Mouse (Mus musculus): Measurements from ENCODE around the gene Ap5m1. TPM values are rescaled to one million over a fixed set of nuclear protein-coding genes. Genes with fewer than 3 reads are reported as not detected.
"Not testable (repeated sequence)": the region's sequence is repeated elsewhere in the genome, so short reads cannot be mapped to it uniquely, and the experiment has no call there.

Gene Ap5m1
- polyA plus RNA-seq, 1 experiment from 2014 or later, result 26.2 TPM

DNA sequence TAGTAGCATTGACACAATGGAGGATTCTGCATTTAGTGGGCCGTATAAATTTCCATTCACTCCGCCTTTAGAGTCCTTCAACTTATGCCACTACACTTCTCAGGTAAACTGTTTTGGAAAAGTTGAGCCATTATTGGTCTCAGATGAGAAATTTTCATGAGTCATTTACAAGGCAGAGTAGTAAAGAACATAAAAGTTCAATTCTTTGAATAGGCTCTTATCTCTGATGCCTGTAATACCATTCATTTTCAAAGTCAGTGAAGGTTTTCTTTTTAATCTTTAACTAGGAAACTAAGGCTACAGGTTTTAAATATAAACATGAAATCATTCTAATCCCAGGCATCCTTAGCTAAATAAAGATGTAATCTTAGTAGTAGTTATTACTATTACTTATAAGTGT is 12.9 kb downstream of the Ap5m1 start:
- DNase-seq (ENCODE audit: low spot score), result no peak
- Histone ChIP-seq H3K9me3 (no peaks in the 10 kb centered on the region), H3K27me3 (replicated peaks; ENCODE audit: low read depth, poor library complexity, severe bottlenecking) (no peaks in the 10 kb centered on the region), H3K4me1 (no peaks in the 10 kb centered on the region), H3K4me3 (no peak overlapping the region), H3K27ac (replicated peaks) (no peak overlapping the region), H3K36me3 (replicated peaks) (peaks cover 37% of the 10 kb centered on the region)
- 95% methylated on average over 2 of the region's 2 CpGs for WGBS

DNA sequence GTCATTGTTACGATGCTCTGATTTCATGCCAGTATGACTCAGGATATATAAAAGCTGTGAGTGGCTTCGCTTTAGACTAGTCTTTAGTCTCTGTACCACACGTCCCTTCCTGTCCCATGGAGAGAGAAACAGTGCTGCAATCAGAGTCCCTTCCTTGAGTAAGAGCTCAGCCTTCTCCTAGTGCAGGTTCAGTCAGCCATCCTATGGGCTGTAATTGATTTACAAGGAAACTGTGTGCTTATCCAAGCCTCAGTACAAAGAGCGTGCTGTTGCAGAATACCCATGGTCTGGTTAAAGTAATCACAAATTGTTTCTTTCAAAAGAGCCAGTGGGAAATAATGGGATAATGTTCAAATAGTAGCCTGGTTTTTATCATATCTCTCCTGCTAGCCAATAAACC is 20.6 kb downstream of the Ap5m1 start:
- H3K4me3 ChIP-seq, result no peak overlapping the region
- peaks cover 28% of the 10 kb centered on the region for H3K4me1 ChIP-seq
- no peak for DNase-seq (ENCODE audit: low spot score)
- H3K27me3 ChIP-seq (replicated peaks; ENCODE audit: low read depth, poor library complexity, severe bottlenecking), result no peaks in the 10 kb centered on the region
- H3K27ac ChIP-seq (replicated peaks), result no peak overlapping the region
- no peaks in the 10 kb centered on the region for H3K9me3 ChIP-seq
- WGBS, result 85% methylated on average over 4 of the region's 4 CpGs
- peaks cover 18% of the 10 kb centered on the region for H3K36me3 ChIP-seq (replicated peaks)

DNA sequence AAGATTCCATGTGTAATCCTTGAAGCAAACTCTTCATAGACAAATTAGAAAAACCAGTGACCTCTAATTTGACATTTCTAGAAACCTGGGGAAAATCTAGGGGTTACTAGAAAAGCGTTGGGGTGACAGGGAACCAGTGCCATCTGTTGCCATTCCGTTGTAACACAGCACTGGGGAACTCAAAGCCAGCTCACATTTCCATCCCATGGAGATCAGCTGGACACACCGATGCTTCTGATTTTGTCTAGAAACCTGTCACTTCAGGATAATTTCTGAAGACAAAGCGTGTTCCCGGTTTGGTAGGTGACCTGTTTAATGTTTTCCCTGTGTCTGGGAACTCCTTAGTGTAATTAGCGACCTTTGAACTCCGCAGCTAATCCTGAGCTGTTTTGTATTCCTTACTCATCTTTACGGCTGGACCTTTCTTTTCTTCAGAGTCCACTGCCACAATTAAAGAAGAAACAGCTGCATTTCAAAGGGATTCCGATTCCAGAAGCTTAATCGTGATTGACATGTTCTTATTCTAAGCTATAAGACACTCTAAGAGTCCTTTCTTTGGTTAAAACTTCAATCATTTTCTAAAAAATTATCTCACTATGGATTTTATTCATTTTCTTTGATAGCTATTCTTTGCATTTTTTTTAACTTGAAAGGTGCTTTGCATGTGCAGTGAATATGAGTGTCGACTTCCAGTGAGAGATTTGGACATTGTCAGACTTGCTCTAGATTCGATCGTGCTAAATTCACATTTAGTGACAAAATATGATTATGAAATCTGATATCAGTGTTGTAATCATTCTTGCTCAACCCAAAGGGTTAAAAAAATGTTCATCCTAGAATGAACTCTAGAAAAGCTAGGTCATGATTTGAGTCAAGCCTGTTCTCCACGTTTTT is 22.5 kb downstream of the Ap5m1 start:
- Histone ChIP-seq H3K9me3 (no peaks in the 10 kb centered on the region), H3K4me1 (peaks cover 28% of the 10 kb centered on the region), H3K27me3 (replicated peaks; ENCODE audit: low read depth, poor library complexity, severe bottlenecking) (no peaks in the 10 kb centered on the region), H3K4me3 (no peak overlapping the region), H3K27ac (replicated peaks) (no peak overlapping the region), H3K36me3 (replicated peaks) (peaks cover 18% of the 10 kb centered on the region)
- DNase-seq (ENCODE audit: low spot score), result peak; percentile 28
- WGBS, result 36% methylated on average over 14 of the region's 14 CpGs

DNA sequence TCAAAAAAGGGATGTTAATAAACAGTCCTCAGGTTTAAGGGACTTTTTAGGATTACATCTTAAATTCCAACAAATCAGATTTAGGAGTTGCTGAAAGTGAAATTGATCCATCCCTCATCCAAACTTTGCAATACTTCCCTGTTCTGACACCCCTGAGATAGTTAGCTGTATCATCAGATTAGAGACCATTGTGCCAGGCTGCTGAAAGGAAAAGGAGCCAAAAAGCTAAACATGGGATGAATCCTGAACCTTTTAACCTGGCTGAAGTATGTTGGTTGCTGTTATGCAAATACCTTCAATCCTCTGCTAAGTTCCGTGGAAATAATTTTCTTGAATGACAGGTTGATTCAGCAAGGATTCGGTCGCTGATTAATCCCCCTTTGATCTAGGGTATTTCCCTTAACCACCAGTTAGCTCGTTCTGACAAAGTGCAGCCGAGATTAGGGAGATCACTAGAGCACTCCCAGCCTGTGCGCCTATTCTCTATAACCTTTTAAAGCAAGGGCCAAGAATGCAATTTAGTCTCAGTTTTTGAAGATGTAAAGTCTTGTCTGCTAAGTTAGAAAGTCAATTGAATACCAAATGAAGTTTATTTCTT is 23.7 kb downstream of the Ap5m1 start:
- Histone ChIP-seq H3K9me3 (no peaks in the 10 kb centered on the region), H3K4me3 (no peak overlapping the region), H3K4me1 (peaks cover 28% of the 10 kb centered on the region), H3K36me3 (replicated peaks) (peaks cover 15% of the 10 kb centered on the region), H3K27me3 (replicated peaks; ENCODE audit: low read depth, poor library complexity, severe bottlenecking) (no peaks in the 10 kb centered on the region), H3K27ac (replicated peaks) (no peak overlapping the region)
- no peak for DNase-seq (ENCODE audit: low spot score)
- 16% methylated on average over 6 of the region's 6 CpGs for WGBS

DNA sequence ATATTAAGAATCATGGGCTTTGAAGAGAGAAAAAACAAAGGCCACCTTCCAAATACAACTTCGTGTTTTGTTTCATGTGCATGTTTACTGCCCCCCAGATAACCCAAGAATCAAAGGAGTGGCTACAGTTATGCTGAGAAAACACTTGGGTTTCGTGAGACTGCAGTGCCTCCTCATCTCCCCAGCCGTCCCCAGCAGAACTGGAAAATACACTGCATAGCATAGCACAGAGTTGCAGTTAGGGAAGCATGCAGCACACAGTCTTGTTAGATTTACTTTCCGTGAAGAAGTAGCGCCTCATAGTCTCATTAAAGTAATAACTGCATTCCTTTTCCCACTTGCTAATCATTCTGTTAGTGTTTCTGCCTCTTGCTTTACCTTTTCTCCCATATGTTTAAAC is 24.2 kb downstream of the Ap5m1 start:
- Histone ChIP-seq H3K27ac (replicated peaks) (no peak overlapping the region), H3K4me3 (no peak overlapping the region), H3K36me3 (replicated peaks) (peaks cover 13% of the 10 kb centered on the region), H3K9me3 (no peaks in the 10 kb centered on the region), H3K4me1 (peaks cover 28% of the 10 kb centered on the region), H3K27me3 (replicated peaks; ENCODE audit: low read depth, poor library complexity, severe bottlenecking) (no peaks in the 10 kb centered on the region)
- no peak for DNase-seq (ENCODE audit: low spot score)
- 39% methylated on average over 5 of the region's 5 CpGs for WGBS

DNA sequence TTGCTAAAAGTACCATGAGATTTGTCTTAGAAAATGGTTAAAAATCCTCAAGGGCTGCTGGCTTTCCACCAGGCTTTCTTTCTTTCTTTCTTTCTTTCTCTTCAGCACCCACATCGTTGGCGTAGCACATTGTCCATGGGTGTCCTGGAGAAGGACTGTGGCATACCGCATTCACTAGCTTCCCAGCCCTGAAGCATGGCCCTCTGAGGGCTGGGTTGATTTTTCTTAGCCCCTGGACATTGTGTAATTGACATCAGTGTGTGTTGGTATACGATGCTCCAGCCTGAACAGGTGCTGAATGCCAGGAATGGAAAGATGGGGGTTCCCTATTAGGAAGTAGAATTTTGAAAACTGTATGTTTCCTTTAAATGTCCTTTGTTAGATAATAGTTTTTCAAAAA is 25.4 kb downstream of the Ap5m1 start:
- Histone ChIP-seq H3K4me3 (no peak overlapping the region), H3K4me1 (peaks cover 37% of the 10 kb centered on the region), H3K27me3 (replicated peaks; ENCODE audit: low read depth, poor library complexity, severe bottlenecking) (no peaks in the 10 kb centered on the region), H3K36me3 (replicated peaks) (peaks cover 9% of the 10 kb centered on the region), H3K27ac (replicated peaks) (no peak overlapping the region), H3K9me3 (no peaks in the 10 kb centered on the region)
- no peak for DNase-seq (ENCODE audit: low spot score)
- 80% methylated on average over 4 of the region's 4 CpGs for WGBS

DNA sequence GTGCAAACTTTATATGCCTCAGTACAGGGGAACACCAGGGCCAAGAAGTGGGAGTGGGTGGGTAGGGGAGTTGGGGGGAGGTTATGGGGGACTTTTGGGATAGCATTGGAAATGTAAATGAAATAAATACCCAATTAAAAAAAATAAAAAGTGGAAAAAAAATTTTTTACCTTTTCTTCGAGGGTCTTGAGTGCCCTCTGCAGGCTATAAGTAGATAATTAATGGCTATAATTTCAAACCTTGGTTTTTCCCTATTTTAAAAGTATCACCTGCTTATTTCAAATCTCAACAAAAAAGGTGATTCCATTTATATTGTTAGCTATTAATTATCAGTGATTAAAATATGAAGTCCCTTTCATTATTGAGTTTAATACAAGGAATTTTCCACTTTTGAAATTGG is 25.9 kb downstream of the Ap5m1 start:
- H3K9me3 ChIP-seq; H3K4me3 ChIP-seq; H3K27me3 ChIP-seq (replicated peaks; ENCODE audit: low read depth, poor library complexity, severe bottlenecking); H3K36me3 ChIP-seq (replicated peaks); H3K27ac ChIP-seq (replicated peaks); DNase-seq (ENCODE audit: low spot score): not testable (repeated sequence)
- peaks cover 39% of the 10 kb centered on the region for H3K4me1 ChIP-seq
- WGBS, result 54% methylated on average over 1 of the region's 1 CpGs

DNA sequence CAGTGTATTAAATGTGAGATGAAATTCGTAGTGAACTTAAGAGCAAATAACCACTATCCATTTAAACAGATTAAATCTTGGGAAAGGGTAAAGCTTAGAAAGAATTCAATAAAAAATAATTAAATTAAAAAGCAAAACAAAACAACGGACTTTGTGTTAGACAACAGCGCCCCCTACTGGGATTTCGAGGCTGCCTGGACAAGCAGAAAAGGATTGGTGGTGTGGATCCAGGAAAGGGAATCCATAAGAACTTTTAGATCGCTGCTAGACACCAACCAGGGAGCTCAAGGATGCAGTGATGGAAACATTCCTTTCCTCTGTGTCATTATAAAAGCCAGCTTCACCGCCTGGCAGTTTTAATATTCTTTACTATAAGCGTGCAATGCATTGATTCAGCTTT is 52.5 kb downstream of the Ap5m1 start:
- H3K4me3 ChIP-seq, result no peak overlapping the region
- no peaks in the 10 kb centered on the region for H3K9me3 ChIP-seq
- no peaks in the 10 kb centered on the region for H3K36me3 ChIP-seq (replicated peaks)
- peaks cover 12% of the 10 kb centered on the region for H3K4me1 ChIP-seq
- H3K27me3 ChIP-seq (replicated peaks; ENCODE audit: low read depth, poor library complexity, severe bottlenecking), result no peaks in the 10 kb centered on the region
- WGBS, result 10% methylated on average over 7 of the region's 7 CpGs
- no peak overlapping the region for H3K27ac ChIP-seq (replicated peaks)
- DNase-seq (ENCODE audit: low spot score), result peak; percentile 67

DNA sequence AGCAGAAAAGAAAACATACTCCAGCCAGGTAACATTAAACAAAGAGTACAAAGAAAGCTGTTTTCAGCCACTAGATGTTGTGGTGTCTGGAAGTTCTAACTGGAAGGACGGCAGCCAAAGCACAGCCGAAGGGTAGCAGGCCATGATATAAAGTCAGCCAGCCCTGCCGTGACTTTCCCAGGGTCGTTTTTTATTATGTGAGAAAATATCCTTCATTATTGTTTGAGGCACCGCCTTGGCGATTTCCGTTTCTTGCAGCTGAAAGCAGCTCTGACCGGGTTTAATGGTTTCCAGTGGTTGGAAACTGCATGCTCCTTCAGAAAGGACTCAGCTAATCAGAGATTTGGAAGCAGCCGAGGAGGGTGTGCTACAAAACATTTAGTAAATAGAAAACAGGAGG is 55.8 kb downstream of the Ap5m1 start:
- DNase-seq (ENCODE audit: low spot score), result peak; percentile 30

DNA sequence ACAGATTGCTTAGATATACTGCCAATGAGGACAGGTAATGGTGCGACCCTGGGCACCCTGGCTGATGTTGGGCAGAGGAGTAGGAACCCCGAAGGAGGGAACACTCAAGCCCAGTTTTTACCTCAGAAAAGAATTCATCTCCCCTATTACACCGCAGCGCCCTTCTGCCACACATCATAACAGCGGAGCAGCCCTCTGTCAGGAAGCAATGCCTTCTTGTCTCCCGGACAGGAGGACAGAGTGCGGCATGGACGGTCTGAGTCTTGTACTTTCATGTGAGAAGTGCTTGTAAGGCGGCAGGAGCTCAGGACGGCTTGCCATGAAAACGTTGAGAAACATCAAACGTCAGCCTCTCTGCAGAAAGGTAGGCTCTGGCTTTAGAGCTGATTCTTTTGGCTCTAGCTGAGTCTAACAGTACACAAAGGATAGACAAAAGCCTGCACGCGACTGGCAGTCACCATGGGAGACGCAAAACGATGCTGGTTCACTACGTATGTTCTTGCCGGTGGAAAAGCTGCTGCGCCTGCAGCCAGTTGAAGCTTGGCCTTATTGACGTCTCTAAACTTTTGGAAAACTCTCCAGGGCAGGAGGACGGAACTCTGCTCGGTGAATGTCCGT is 61.4 kb downstream of the Ap5m1 start:
- no peaks in the 10 kb centered on the region for H3K27me3 ChIP-seq (replicated peaks; ENCODE audit: low read depth, poor library complexity, severe bottlenecking)
- 76% methylated on average over 23 of the region's 23 CpGs for WGBS
- H3K4me1 ChIP-seq, result peaks cover 21% of the 10 kb centered on the region
- no peak overlapping the region for H3K27ac ChIP-seq (replicated peaks)
- H3K4me3 ChIP-seq, result no peak overlapping the region
- no peaks in the 10 kb centered on the region for H3K36me3 ChIP-seq (replicated peaks)
- DNase-seq (ENCODE audit: low spot score), result no peak
- H3K9me3 ChIP-seq, result no peaks in the 10 kb centered on the region

More for the DNA sequence above, 55.8 kb downstream of the Ap5m1 start:
- Histone ChIP-seq H3K27me3 (replicated peaks; ENCODE audit: low read depth, poor library complexity, severe bottlenecking) (no peaks in the 10 kb centered on the region), H3K4me1 (peaks cover 12% of the 10 kb centered on the region), H3K9me3 (no peaks in the 10 kb centered on the region), H3K36me3 (replicated peaks) (no peaks in the 10 kb centered on the region), H3K4me3 (no peak overlapping the region), H3K27ac (replicated peaks) (peak overlapping the region; percentile 57; the same call in 1 of the 2 replicates)
- WGBS, result 64% methylated on average over 9 of the region's 9 CpGs

DNA sequence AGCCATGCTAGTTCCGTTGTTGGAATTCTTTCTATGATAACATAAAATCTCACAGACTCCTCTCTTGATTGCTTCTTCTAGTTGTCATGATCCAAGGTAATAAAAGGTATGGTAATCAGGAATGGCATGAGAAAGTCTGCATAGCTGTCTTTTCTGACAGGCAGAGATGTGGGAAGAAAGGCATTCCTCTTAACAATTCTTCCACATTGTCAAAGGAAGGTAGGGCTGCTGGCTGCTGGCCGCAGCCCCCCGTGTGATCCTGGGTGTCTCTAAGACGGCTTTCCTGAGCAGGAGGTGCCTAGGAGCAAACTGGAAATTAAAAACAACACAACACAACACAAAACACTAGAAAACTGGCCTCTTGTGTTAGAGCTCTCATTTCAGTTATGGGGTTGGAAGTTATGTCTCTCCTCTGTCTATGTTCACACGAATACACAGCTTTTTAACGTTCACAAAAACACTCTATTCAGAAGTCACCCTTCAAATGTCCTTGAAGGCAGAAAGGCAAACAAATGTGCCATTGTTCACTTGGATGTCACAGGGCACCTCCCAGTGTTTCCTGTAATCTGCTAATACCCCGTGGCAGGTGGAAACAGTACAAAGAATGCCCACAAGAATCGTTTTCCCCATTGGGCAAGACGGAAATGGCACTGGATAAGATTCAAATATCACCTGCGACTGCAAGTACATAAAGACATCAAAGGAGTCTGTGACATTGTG is 62.8 kb downstream of the Ap5m1 start:
- 53% methylated on average over 10 of the region's 10 CpGs for WGBS
- Histone ChIP-seq H3K9me3 (no peaks in the 10 kb centered on the region), H3K36me3 (replicated peaks) (no peaks in the 10 kb centered on the region), H3K4me1 (peaks cover 16% of the 10 kb centered on the region), H3K27ac (replicated peaks) (no peak overlapping the region), H3K4me3 (no peak overlapping the region), H3K27me3 (replicated peaks; ENCODE audit: low read depth, poor library complexity, severe bottlenecking) (no peaks in the 10 kb centered on the region)
- no peak for DNase-seq (ENCODE audit: low spot score)

DNA sequence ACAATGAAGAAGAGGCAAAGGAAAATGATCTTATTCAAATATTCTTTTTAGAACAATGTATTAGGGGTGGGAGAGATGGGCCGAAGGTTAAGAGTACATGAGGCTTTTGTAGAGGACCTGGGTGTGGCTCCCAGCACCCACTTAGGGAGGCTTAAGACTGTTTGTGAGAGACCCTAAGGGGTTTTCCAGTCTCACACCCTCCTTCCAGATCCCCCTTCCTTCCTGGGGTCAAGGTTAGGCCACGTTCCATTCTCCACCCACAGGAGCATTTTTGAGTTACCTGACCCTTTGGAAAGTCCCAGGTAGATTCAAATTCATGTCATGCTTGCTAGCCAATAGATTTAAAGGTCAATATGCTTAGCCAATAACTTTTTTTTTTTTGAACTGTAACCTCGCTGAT is 66.5 kb downstream of the Ap5m1 start:
- no peaks in the 10 kb centered on the region for H3K27me3 ChIP-seq (replicated peaks; ENCODE audit: low read depth, poor library complexity, severe bottlenecking)
- H3K9me3 ChIP-seq, result no peaks in the 10 kb centered on the region
- WGBS, result 85% methylated on average over 3 of the region's 3 CpGs
- DNase-seq (ENCODE audit: low spot score), result no peak
- no peaks in the 10 kb centered on the region for H3K36me3 ChIP-seq (replicated peaks)
- peaks cover 12% of the 10 kb centered on the region for H3K4me1 ChIP-seq
- H3K27ac ChIP-seq (replicated peaks), result no peak overlapping the region
- H3K4me3 ChIP-seq, result no peak overlapping the region
